Mouse (Mus musculus) myocyte (in vitro differentiated cells): Measurements from ENCODE around the gene Ptcra.

Experiments
- E2F4 ChIP-seq: IDR thresholded peaks from one replicate; pipeline ENCODE4 v1.6.1; 2011; ENCODE audit warnings: mild to moderate bottlenecking, control low read depth, moderate library complexity; ENCODE audit not compliant: insufficient read depth
- MAX ChIP-seq: IDR thresholded peaks from one replicate; pipeline ENCODE4 v1.6.1; 2011; ENCODE audit warnings: low read depth, mild to moderate bottlenecking, control low read depth
- MYOD1 ChIP-seq, 3 experiments: IDR thresholded peaks; one replicate each; pipeline ENCODE4 v1.6.1; 2011; ENCODE audit warnings: control low read depth in 2 of 3, low read depth in 2 of 3, mild to moderate bottlenecking in 2 of 3, moderate library complexity in 1 of 3; ENCODE audit not compliant: insufficient read length in 2 of 3, control insufficient read depth in 1 of 3
- POLR2A ChIP-seq: IDR thresholded peaks from one replicate; pipeline ENCODE4 v1.6.1; 2011; ENCODE audit warnings: low read depth, mild to moderate bottlenecking, control low read depth, moderate library complexity; ENCODE audit not compliant: insufficient read length
- USF1 ChIP-seq: IDR thresholded peaks from one replicate; pipeline ENCODE4 v1.6.1; 2011; ENCODE audit warnings: low read depth, mild to moderate bottlenecking, control low read depth, moderate library complexity

DNA sequence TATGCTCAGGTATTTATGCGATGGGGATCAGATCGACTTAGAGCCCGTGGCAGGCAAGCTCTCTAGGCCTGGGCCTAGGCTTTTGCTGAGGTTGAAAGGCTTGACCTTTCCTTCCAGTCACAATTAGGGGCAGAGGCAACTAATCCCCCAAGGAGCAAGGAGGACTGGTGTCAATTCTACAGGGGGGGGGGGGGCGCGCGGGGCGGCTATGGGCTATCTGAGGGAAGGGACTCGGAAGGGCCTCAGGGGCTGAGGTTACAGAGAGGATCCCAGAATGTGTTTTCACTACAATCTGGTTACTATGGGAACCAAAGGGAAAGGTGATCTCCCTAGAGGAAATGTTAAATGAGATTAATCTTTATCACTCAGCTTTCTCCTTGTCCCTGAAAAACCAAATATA, 33.9 kb upstream of the Ptcra start:
- no peak for TF ChIP-seq POLR2A
- TF ChIP-seq USF1: no peak
- TF ChIP-seq E2F4: no peak
- TF ChIP-seq MAX: no peak
- no peak for TF ChIP-seq MYOD1 (IDR thresholded peaks at IDR 0.05; ENCODE audit: control insufficient read depth in 1 of 3, insufficient read length in 2 of 3, low read depth in 2 of 3)
